Mouse (Mus musculus) thymus, postnatal 36 days (tissue): ENCODE data around the gene Olfr524.

Source experiments
- DNase-seq, 2 experiments: peaks; one replicate each; pipeline ENCODE4 v3.0.0; 2022; ENCODE audit warnings: mixed read lengths in 2 of 2

Olfr524 gene

GRCm38 (mm10) chr7:140186646-140187620, 18.8 kb downstream of the Olfr524 start:
- peak; percentile 41 to 54 for DNase-seq

DNA sequence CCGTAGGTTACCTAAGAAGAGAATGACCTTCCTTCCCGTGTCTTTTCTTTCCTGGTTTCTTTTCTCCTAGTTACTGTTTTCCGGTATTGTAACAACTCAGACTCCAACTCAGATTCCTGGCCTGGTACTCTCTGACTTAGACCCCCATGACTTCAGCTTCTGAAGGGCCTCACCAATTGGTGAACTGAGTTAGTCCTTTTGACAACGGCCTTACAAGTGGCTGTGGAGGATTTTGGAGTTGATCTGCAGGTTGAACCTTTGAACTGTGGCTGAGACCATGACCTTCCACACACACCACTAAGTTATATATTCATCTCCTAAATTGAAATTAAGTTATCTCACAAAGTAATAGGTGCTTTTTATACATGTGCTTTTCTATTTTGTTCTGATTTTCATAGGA, 21.6 kb downstream of the Olfr524 start:
- DNase-seq, result no peak

GRCm38 (mm10) chr7:140180692-140181091, 25.1 kb downstream of the Olfr524 start:
- DNase-seq, result no peak

DNA sequence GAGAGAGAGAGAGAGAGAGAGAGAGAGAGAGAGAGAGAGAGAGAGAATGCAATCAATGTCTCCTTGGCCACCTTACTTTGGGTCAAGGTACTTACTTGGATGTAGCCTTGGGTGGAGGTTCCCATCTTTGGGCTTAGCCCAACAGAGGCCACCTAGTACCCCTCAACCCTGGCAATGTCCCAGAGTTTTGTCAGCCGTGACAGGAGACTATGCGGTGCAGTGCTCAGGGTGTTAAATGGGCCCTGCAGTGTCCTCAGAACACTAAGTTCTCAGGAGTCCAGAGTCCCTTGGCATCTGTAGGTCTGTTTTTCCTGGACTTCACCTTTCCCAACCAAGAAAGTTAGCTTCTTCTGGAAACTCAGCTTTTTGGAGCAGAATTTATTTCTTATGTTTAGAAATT, 26.6 kb downstream of the Olfr524 start:
- no peak for DNase-seq

DNA sequence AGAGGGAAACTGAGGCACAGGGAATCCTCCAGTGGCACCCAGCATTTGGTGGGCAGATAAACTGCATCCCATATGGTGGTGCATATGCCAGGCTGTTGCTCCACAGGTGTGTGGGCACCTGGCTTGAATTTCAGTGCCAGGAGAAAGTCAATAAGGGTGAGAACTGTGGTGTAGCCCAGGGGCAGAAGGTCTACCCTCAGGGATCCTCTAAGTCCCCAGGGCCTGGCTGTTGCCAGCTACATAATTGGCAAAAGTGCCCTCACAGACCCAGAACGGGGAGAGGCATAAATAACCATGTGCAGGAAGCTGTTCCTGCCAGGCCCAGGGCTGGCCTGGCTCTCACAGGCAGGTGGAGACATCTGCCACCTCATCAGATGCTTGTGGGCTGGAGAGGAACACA, 32.8 kb downstream of the Olfr524 start, which contains the start of gene Olfr523:
Gene Olfr523 (plus strand): TSS at position 282 of the 400 bp plus-strand sequence.
- DNase-seq, result no peak

DNA sequence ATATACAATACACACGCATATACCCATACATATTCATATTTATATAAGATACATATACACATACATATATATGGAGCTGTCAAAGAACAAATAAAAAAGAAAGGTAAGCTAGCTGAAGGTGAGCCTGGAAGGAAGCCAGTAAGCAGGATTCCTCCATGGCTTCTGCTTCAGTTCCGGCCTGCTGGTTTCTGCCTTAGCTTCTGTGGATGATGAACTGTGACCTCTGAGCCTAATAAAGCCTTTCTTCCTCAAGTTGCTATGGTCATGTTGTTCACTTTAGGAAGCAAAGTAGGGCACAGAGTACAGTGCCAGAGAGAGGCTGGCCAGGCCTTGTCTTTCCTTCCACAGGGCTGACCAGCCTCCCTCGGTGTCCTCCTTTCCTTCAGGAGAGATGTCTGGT, 34.9 kb downstream of the Olfr524 start:
- DNase-seq, result no peak

- no peak for DNase-seq
These were observed 36.4 kb downstream of the Olfr524 start for GRCm38 (mm10) chr7:140169386-140169785.

- DNase-seq, result no peak
These were observed 37.8 kb downstream of the Olfr524 start for GRCm38 (mm10) chr7:140167950-140168349.

DNA sequence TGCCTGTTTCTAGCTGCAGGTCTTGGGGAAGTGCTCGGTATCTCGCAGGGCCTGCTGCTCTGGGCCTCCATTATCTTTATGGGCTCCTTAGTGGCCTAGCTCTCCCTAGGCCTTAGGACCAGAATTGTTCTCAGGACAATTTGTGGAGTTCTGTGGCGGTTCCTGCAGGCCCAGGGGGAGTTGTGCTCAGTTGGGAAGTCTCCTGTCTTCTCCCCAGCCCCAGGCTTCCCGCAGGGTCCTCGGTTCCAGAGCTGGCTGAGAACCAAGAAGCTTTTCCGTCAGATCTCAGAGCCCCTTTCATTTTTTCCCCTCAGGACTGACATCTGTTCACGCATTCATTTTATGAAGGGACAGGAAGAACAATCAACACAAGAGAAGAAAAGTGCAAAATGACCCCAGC, 41.1 kb downstream of the Olfr524 start, which contains the start of gene Olfr522:
Gene Olfr522 (minus strand): TSS at position 101 of the 400 bp plus-strand sequence.
- DNase-seq, result no peak

DNA sequence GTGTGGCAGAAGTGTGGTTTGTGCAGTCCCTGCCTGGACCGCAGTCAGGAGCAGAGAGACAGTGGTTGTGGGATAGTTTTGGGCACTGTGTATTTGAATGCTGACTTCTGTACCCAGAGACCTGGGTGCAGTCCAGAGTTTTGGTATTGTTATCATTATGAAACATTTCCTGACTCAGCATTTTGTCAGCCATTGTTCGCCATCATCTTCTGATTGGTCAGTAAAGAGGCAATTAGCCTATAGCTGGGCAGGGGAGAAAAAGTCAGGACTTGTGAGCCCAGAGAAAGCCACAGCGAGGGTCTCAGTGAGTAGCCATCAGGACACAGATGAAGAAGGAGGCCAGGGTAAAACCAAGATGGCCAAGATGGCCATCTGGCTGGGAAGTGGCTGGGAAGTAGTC, 45.4 kb downstream of the Olfr524 start:
- no peak for DNase-seq

- no peak for DNase-seq
These were observed 51.4 kb downstream of the Olfr524 start, which contains the start of gene Sprn for GRCm38 (mm10) chr7:140154218-140154927. TSS of gene Sprn (minus strand) at chr7:140154877.

GRCm38 (mm10) chr7:140153829-140154217, 51.9 kb downstream of the Olfr524 start:
- DNase-seq, result no peak

GRCm38 (mm10) chr7:140153383-140153782, 52.4 kb downstream of the Olfr524 start:
- DNase-seq, result no peak
